In genomic region chr6:89362281-89363106, GRCm38 (mm10) we compare ENCODE assay signal across 1 mouse cellular context.
TF ChIP-seq lines count a peak whose summit lies in the region.

TSS of gene Plxna1 (minus strand) at chr6:89362620.

TF ChIP-seq in MEL, 35 proteins besides CTCF, POLR2A, EP300 and RAD21 (continued from another document):
- TF ChIP-seq SMC3 (IDR thresholded peaks at IDR 0.05; ENCODE audit: low read depth, low read length) (peak; percentile 57), ZMIZ1 (IDR thresholded peaks at IDR 0.05; ENCODE audit: low read depth, low read length) (peak; percentile 47; the same call in 1 of the 2 replicates), TCF12 (IDR thresholded peaks at IDR 0.05; ENCODE audit: low read depth, low read length) (peak; percentile 6), E2F4 (IDR thresholded peaks at IDR 0.05; ENCODE audit: borderline replicate concordance, low read depth, low read length) (no peak)
